Mouse (Mus musculus): ENCODE data around the gene Kxd1.

Kxd1 gene

DNA sequence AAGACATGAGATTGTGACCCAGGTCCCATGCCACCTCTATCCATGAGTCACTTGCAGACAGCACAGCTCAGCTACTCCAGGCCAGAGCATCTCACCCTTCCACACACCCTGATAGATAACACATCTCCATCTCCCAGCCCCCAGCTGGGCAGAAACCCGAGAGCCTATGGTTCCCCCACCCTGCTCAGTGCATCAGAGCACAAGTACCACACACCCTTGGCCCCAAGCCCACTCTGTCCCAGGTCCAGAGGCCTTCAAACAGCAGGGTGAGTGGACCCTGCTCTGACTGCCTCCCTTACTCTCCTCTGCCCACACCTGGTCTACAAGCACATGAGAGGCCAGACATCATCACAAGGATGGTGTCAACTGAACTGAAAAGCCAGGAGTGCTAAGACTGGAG, 59.8 kb downstream of the Kxd1 start:
- DNase-seq (ENCODE audit: extremely low spot score), result no peak

DNA sequence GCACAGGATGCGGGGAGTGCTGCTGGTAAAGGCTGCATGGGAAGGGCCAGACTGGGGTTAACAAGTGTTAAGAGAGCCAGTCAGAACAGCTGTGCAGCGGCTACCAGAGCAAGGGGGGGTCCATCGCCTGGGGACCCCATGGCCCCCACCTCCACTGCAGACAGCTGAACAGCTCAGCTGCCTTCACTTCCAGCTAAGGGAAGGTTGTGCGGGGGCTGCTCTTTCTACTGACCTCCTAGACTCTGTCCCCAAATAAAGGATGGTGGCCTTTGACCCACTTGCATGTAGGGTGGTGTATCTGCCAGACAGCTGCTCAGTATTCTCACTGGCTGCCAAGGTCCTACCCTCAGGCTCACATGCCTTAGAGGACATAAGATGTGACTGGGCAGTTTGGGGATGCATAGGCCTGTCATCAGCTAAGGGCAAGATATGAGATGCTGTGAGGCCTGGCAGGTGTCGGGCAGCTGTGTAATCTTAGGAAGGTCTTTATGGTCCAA, 60.5 kb downstream of the Kxd1 start:
- no peak for DNase-seq (ENCODE audit: extremely low spot score)

GRCm38 (mm10) chr8:70466771-70467170, 61.0 kb downstream of the Kxd1 start:
- DNase-seq (ENCODE audit: extremely low spot score), result no peak

GRCm38 (mm10) chr8:70466305-70466704, 61.5 kb downstream of the Kxd1 start:
- DNase-seq (ENCODE audit: extremely low spot score), result no peak

DNA sequence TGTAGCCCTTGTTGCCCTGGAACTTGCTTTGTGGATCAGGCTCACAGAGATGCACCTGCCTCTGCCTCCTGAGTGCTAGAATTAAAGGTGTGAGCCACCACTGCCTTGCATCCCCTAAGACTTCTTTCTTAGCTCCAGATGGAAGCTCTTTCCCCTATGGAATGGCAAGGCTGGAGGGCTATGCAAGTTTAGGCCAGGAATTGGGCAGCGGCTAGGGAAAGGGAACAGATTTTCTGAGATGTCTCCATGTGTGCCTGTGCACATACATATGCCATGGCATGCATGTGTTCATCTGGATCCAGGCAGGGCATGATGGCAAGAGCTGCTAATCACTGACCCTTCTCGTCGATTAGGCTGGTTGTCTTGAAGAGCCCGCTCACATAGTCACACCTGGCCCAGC, 62.1 kb downstream of the Kxd1 start:
- DNase-seq (ENCODE audit: extremely low spot score), result no peak

- no peak for DNase-seq (ENCODE audit: extremely low spot score)
Measured at GRCm38 (mm10) chr8:70464162-70464561, 63.6 kb downstream of the Kxd1 start.

GRCm38 (mm10) chr8:70463306-70463705, 64.5 kb downstream of the Kxd1 start:
- DNase-seq (ENCODE audit: extremely low spot score), result no peak

GRCm38 (mm10) chr8:70462516-70462813, 65.3 kb downstream of the Kxd1 start:
- DNase-seq (ENCODE audit: extremely low spot score), result no peak

GRCm38 (mm10) chr8:70461765-70462515, 65.8 kb downstream of the Kxd1 start:
- no peak for DNase-seq (ENCODE audit: extremely low spot score)

DNA sequence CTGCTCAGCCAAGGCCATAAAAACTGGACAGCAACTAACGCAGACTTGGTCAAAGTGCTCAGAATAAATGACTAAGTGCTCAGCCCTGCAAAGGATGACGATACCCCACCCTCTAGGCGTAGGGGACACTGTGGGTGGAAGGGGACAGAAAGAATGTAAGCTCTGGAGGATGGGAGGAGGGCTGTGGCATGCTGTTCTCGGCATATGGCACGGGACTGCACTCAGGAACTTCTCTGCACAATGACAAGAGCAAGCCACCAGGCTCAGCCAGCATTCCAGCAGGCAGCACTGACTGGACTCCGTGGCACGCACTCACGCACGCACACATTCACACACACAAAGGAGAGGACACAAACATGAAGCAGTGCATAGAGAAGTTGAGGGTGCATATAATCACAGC, 67.2 kb downstream of the Kxd1 start:
- no peak for DNase-seq (ENCODE audit: extremely low spot score)

- no peak for DNase-seq (ENCODE audit: extremely low spot score)
Measured at GRCm38 (mm10) chr8:70460199-70460598, 67.6 kb downstream of the Kxd1 start.

GRCm38 (mm10) chr8:70459636-70460035, 68.1 kb downstream of the Kxd1 start:
- no peak for DNase-seq (ENCODE audit: extremely low spot score)

- no peak for DNase-seq (ENCODE audit: extremely low spot score)
Measured at GRCm38 (mm10) chr8:70458462-70458861, 69.3 kb downstream of the Kxd1 start.
